Mouse (Mus musculus) activated CD4-positive, CD25-positive, alpha-beta regulatory T cell, adult 4 months (primary cell): Measurements from ENCODE around the gene Ptbp3. TPM values are rescaled to one million over a fixed set of nuclear protein-coding genes. Genes with fewer than 3 reads are reported as not detected.

ENCODE experiments used
- ATAC-seq: one replicate; pipeline ENCODE4 v1.8.0; 2017
- polyA plus RNA-seq, 2 experiments: library from polyadenylated mRNA; unstranded; fragments of 100-300 nt; shearing (Covaris generic); gene quantifications; one replicate each; pipeline ENCODE4 v1.2.1; 2017

Ptbp3 gene
- polyA plus RNA-seq, 2 experiments from 2014 or later: 93.8 to 108 TPM

- ATAC-seq: no peak
Measured at GRCm38 (mm10) chr4:59491097-59491496, 58.1 kb downstream of the Ptbp3 start.

- ATAC-seq: no peak
Measured at GRCm38 (mm10) chr4:59471306-59471705, 77.9 kb downstream of the Ptbp3 start.

DNA sequence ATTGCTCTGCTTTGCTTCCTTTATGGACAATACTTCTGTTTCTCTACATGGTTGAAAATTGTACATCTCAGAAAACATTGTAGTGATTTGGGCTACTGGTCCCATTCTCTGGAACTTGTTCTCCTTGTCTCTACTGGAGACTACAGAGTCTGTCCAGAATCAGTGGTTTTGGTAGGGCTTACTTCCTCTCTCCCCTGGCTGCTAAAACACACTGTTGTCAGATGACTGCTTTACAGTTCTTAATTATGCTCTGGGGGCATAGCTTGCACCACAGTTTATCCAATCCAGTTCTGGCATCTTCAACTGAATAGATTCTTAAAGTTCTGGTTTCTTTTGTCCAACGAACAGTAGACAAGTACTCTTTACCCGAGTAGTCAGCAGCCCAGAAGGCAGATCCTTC lies 83.7 kb downstream of the Ptbp3 start:
- ATAC-seq: no peak

DNA sequence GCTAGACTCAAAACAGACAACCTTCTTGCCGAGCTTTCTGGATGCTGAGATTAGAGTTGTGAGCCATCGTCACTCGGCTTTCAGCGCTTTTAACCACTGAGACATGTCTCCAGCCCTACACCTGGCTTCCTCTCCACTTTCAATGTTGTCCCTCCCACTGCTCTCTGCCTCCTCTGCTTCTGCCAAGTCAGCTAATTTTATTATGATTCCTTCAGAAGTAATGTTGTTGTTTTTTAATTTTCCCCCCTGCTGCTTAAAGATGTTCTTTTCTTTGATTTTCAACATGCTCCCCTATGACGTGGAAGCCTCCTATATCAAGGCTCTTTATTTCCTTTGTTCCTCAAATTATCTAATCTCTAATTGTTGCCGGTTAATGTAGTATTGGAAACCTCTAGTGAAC lies 84.5 kb downstream of the Ptbp3 start:
- ATAC-seq: no peak

- ATAC-seq: no peak
Measured at GRCm38 (mm10) chr4:59462494-59462893, 86.7 kb downstream of the Ptbp3 start.

DNA sequence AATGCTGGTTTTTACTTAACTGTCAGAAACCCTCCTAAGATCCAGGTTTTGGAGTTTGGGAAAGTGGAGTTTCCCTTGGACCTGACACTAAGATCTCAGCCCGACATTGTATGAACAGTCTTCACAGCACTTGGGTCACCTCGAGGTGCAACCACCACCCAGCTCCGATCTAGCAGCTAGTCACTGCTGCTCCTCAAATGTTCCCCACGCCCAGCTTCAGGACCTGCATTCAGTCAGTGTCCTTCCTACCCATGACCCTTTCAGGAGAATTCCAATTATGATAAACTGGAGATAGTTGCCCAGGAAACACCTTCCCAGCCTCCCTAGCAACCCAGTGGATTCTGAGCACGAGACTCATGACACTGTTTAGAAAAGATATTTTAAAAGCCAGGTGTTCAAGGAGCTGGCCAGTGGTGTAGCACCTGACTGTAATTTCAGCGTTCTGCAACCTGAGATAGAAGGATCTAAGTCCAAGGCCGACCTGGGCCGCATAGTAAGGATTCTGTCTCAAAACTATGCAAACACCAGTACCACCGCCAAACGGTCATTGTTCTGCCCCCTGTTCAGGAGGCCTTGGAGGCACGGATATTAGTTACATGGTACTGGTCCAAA lies 87.9 kb downstream of the Ptbp3 start:
- ATAC-seq: no peak

DNA sequence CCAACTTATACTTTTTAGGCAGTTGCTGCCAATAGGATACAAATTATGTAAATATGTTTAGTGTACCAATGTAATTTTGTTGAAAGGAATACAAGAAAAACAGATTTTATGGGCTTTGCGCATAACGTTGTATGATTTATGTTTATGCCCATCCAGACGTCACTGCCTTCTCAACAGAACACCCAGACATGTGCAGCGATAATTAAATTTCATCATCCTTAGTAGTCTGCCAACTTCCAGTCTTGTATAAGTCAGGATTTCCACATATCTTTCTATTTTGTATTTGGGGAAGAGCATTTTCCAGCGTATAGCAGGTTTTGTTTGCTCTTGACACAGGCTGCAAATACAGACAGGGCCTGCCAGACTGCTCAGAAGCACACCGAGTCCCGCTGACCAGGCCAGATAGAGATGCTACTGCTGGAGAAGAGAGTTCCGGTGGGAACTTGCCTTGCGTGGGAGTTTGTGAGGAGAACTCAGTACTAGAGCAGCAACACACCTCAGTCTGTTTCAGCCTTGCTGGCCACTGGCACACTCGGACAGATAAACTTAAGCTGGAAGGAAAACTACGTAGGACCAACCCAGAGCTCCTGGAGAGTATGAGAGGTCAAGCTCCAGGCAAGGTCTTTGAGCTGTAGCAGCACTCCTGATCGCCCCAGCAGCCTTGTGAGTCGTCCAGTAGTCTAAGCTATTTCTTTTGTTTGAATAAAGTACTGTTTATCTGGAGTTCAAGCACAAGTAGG lies 89.8 kb downstream of the Ptbp3 start:
- ATAC-seq: no peak

DNA sequence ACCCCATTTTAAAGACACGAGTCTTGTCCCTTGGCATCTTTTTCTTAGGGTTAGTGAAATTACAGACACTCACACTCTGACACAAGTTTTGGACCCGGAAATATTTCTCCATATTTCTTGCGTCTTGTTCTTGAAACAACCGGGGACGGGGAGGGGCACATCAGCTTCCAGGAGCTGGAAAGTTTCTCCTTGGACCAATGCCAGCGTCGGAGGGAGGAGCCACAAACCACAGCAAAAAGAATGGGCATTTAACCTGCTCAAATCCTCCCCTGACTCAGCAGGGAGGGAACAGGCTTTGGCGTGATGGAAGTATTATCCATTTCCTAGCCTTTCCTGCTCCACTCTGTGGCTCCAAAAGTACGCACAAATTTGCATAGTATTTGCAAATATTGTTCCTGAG lies 91.2 kb downstream of the Ptbp3 start:
- no peak for ATAC-seq

GRCm38 (mm10) chr4:59457091-59457490 lies 92.1 kb downstream of the Ptbp3 start:
- no peak for ATAC-seq

GRCm38 (mm10) chr4:59455465-59455864 lies 93.7 kb downstream of the Ptbp3 start:
- ATAC-seq: no peak

GRCm38 (mm10) chr4:59454046-59454445 lies 95.1 kb downstream of the Ptbp3 start:
- ATAC-seq: no peak

- ATAC-seq: no peak
Measured at GRCm38 (mm10) chr4:59452503-59452933, 96.6 kb downstream of the Ptbp3 start.

DNA sequence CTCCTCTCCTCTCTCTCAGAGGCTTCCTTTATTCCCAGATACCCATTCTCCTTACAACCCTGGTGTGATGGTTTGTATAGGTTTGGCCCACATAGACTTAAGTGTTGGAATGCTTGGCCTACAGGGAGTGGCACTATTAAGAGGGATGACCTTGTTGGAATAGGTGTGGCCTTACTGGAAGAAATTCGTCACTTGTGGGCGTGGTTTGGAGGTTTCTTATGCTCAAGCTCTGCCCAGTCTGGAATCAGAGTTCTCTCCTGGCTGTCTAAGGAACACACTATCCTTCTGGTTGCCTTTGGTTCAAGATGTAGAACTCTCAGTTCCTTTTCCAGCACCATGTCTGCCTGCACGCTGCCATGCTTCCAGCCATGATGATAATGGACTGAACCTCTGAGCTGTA lies 98.3 kb downstream of the Ptbp3 start:
- no peak for ATAC-seq

DNA sequence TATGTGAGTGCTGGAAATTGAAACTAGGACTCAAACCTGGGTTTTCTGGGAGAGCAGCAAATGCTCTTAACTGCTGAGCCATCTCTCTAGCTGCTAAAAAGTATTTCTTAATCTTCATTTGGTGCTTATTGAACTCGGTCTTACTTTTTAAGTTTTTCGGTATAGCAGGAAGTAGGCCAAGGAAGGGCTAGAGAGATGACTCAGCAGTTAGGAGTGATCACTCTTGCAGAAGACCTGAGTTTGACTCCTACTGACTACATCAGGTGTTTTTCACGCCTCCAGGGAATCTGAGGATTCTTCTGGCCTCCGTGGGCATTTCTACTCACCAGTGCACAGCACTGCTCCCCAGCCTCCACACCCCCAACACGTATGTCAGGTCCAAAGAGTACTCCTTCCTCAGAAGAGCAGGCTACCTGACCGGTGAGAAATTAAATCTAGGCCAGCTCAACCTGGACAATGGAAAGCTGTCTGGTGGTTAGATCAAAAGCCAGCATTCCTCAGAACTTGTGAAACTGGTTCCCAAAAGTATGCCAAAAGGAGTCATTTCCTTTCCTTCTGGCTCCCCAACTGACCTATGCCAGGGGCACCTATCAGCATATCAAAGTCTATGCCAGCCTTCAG lies 98.8 kb downstream of the Ptbp3 start:
- ATAC-seq: no peak

DNA sequence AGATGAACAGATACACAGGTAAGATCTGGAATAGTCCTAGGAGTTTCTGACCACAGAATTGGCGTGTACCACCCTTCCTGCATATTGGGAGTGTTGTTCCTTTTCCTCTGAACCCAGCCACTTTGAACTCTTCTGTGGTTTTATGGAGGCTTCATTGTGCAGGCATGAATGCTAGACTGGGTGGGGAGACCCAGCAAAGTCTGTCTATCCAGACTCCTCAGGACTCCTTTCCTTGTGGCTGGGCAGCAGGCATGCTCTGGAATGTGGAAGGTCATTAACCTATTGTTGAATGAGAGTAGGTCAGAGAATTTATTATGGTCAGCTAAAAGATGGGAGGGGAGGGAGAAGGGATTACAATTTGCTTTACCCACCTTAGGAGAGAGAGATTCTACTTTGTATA lies 101.9 kb downstream of the Ptbp3 start:
- no peak for ATAC-seq

GRCm38 (mm10) chr4:59445516-59445915 lies 103.6 kb downstream of the Ptbp3 start:
- ATAC-seq: no peak

DNA sequence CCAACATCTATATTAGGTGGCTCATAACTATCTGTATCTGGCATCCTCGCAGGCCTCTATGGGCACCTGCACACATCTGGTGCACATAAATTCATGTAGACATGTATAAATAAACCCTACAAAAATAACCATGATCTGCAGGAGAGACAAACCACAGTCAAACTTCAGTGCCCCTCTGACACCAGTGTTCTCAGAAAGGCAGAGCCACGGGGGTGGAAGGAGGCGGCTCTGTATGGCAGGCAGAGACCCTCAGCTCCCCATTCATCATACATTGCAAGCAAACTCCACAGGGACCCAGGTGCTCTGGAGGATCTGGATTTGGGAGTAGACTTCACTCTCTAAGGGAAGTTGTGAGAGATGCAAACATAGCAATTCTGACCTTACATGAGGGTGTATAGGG lies 104.2 kb downstream of the Ptbp3 start:
- ATAC-seq: no peak

DNA sequence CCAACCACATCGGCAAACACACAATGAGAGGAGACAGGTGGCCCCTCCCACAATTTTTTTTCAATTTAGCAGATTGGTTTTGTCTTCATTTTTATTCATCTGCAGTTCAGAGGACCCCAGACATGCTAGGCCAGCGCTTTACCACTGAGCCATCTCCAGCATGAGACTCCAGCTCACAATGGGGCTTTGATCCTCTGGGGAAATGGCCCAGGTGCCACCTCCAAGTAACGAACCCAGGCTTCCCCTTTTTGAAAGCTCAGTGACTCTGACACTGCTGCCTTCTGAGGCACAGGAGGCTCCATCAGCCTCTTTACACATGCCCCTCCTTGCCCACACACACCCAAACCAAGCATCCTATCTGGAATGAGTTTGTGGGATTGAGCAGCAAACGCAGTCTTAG lies 105.1 kb downstream of the Ptbp3 start:
- no peak for ATAC-seq

DNA sequence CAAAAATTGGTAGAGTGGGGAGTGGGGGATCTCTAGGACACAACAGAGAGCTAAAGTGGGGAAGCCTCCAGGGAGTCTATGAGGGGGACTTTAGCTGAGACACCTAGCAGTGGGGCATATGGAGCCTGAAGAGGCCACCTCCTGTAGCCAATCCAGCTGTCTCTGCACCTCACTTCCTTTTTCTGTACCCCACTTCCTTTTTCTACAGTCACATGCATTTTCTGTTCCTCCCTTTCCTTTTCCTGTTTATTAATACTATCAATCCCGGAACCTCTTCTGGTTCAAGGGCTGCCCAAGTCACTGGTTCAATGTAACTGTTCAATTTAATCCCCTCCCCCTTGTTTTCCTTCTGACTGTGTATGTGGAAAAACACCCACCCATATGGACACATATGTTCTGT lies 107.9 kb downstream of the Ptbp3 start:
- no peak for ATAC-seq

- no peak for ATAC-seq
Measured at GRCm38 (mm10) chr4:59439960-59440359, 109.2 kb downstream of the Ptbp3 start.

DNA sequence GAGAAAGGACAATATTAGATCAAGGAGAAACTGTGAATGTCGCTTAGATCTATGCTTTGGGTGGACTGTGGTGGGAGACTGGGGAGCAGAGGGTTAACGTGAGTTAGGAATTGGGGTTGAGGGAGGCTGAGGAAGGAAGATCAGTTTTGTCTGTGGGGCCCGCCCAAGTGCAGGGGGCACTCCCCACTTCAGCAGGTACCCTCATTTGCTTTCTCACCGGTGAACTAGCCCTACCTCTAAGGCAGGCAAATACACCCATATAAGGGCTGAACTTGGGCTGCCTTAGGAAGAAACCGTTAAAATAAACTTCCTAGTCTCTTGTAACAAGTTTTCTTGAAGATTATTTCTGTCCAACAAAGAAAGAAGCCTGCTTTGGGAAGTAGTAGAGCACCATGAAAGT lies 110.1 kb downstream of the Ptbp3 start:
- ATAC-seq: no peak

- no peak for ATAC-seq
Measured at GRCm38 (mm10) chr4:59437990-59438854, 110.9 kb downstream of the Ptbp3 start, which contains the start of gene Susd1. TSS of gene Susd1 (minus strand) at chr4:59438633.

GRCm38 (mm10) chr4:59435951-59436350 lies 113.2 kb downstream of the Ptbp3 start:
- no peak for ATAC-seq
